Mouse (Mus musculus) G1E (cell line): ENCODE measurements around the gene Pvr. TPM values are rescaled to one million over a fixed set of nuclear protein-coding genes. Genes with fewer than 3 reads are reported as not detected.

Experiments used
- ATAC-seq: 2 replicates; pipeline ENCODE4 v1.8.0; 2016; ENCODE audit warnings: mild to moderate bottlenecking; ENCODE audit not compliant: insufficient number of reproducible peaks, poor library complexity, low FRiP score, severe bottlenecking; ENCODE audit errors: extremely low read depth
- DNase-seq: peaks from one replicate; pipeline ENCODE4 v3.0.0; 2012; ENCODE audit warnings: low spot score
- H3K27me3 ChIP-seq: 2 replicates; pipeline ENCODE4 v1.6.1; 2012; ENCODE audit warnings: mild to moderate bottlenecking, low read length, inconsistent platforms; ENCODE audit not compliant: insufficient read depth
- H3K36me3 ChIP-seq: replicated peaks from 2 replicates; pipeline ENCODE3; 2012; ENCODE audit warnings: mild to moderate bottlenecking, inconsistent platforms
- H3K4me1 ChIP-seq: 2 replicates; pipeline ENCODE4 v1.6.1; 2012; ENCODE audit warnings: low read depth, low read length, inconsistent platforms, mixed read lengths; ENCODE audit not compliant: insufficient read depth
- H3K4me3 ChIP-seq: 2 replicates; pipeline ENCODE4 v1.5.1; 2012; ENCODE audit warnings: low read depth, mild to moderate bottlenecking, inconsistent platforms, low read length, moderate library complexity, mixed read lengths
- H3K9me3 ChIP-seq: replicated peaks from 2 replicates; pipeline ENCODE4 v1.6.1; 2012; ENCODE audit warnings: inconsistent platforms
- CTCF ChIP-seq: IDR thresholded peaks from 2 replicates; pipeline ENCODE4 v1.5.1; 2012; ENCODE audit warnings: low read depth, low read length, inconsistent platforms, mixed read lengths
- GATA1 ChIP-seq: IDR thresholded peaks from 2 replicates; pipeline ENCODE4 v1.6.1; 2012; ENCODE audit warnings: borderline replicate concordance, low read length, inconsistent platforms, mixed read lengths
- GATA2 ChIP-seq: IDR thresholded peaks from 2 replicates; pipeline ENCODE4 v1.6.1; 2012; ENCODE audit warnings: low read depth, low read length, inconsistent platforms, borderline replicate concordance
- POLR2AphosphoS5 ChIP-seq: IDR thresholded peaks from 2 replicates; pipeline ENCODE4 v1.6.1; 2012; ENCODE audit warnings: low read depth, low read length, inconsistent platforms; ENCODE audit not compliant: insufficient replicate concordance
- TAL1 ChIP-seq: conservative IDR thresholded peaks from 2 replicates; pipeline ENCODE4 v1.6.1; 2012; ENCODE audit warnings: low read depth, low read length, inconsistent platforms, mixed read lengths
- polyA plus RNA-seq: library from polyadenylated mRNA; stranded (reverse); fragments of >175 nt; gene quantifications from 2 replicates; pipeline ENCODE4 v1.2.3, GENCODE M21; 2012
- total RNA-seq, 2 experiments: library from RNA; stranded (forward) in 1 of 2; stranded (reverse) in 1 of 2; fragments of 200-1000 nt in 1 of 2; fragments of >200 nt in 1 of 2; fragmentation: Nextera tagmentation in 1 of 2; gene quantifications; 2 replicates each; pipeline ENCODE4 v1.2.3; 2014 to 2017

Gene Pvr
- total and polyA plus RNA-seq, 3 experiments, result 0.33 TPM; not detected in 2

GRCm38 (mm10) chr7:19945821-19946515 lies 25.0 kb upstream of the Pvr start:
- no peak for TF ChIP-seq GATA2
- TF ChIP-seq CTCF, result no peak
- TF ChIP-seq GATA1, result no peak
- no peak for TF ChIP-seq TAL1
- no peak for TF ChIP-seq POLR2AphosphoS5
- no peak for DNase-seq
- no peak overlapping the region for H3K4me3 ChIP-seq
- no peaks in the 10 kb centered on the region for H3K27me3 ChIP-seq
- no peaks in the 10 kb centered on the region for H3K9me3 ChIP-seq
- no peaks in the 10 kb centered on the region for H3K36me3 ChIP-seq
- H3K4me1 ChIP-seq, result no peaks in the 10 kb centered on the region
- ATAC-seq, result no peak

GRCm38 (mm10) chr7:19945201-19945600 lies 24.2 kb upstream of the Pvr start:
- Histone ChIP-seq H3K9me3 (no peaks in the 10 kb centered on the region), H3K27me3 (no peaks in the 10 kb centered on the region), H3K36me3 (no peaks in the 10 kb centered on the region), H3K4me1 (no peaks in the 10 kb centered on the region), H3K4me3 (no peak overlapping the region)
- TF ChIP-seq GATA1 (no peak), TAL1 (no peak), CTCF (no peak), POLR2AphosphoS5 (no peak), GATA2 (no peak)
- ATAC-seq (no peak), DNase-seq (no peak)

- no peak overlapping the region for H3K4me3 ChIP-seq
Observed at GRCm38 (mm10) chr7:19944709-19945108, 23.7 kb upstream of the Pvr start.

GRCm38 (mm10) chr7:19940256-19940655 lies 19.3 kb upstream of the Pvr start:
- DNase-seq (no peak), ATAC-seq (no peak)
- TF ChIP-seq CTCF (no peak), GATA1 (no peak), POLR2AphosphoS5 (no peak), GATA2 (no peak), TAL1 (no peak)
- Histone ChIP-seq H3K36me3 (no peaks in the 10 kb centered on the region), H3K4me1 (no peaks in the 10 kb centered on the region), H3K9me3 (no peaks in the 10 kb centered on the region), H3K27me3 (no peaks in the 10 kb centered on the region), H3K4me3 (no peak overlapping the region)

More at GRCm38 (mm10) chr7:19944709-19945108, 23.7 kb upstream of the Pvr start:
- Histone ChIP-seq H3K36me3 (no peaks in the 10 kb centered on the region), H3K4me1 (no peaks in the 10 kb centered on the region), H3K27me3 (no peaks in the 10 kb centered on the region), H3K9me3 (no peaks in the 10 kb centered on the region)
- no peak for TF ChIP-seq CTCF
- DNase-seq, result no peak
- ATAC-seq, result no peak

- ATAC-seq (no peak), DNase-seq (no peak)
- Histone ChIP-seq H3K27me3 (no peaks in the 10 kb centered on the region), H3K4me1 (no peaks in the 10 kb centered on the region), H3K36me3 (no peaks in the 10 kb centered on the region), H3K9me3 (no peaks in the 10 kb centered on the region), H3K4me3 (no peak overlapping the region)
- TF ChIP-seq GATA1 (no peak), POLR2AphosphoS5 (no peak), TAL1 (no peak), GATA2 (no peak), CTCF (no peak)
Observed at GRCm38 (mm10) chr7:19939555-19940235, 18.7 kb upstream of the Pvr start.

GRCm38 (mm10) chr7:19937229-19937821 lies 16.4 kb upstream of the Pvr start:
- no peaks in the 10 kb centered on the region for H3K4me1 ChIP-seq

More at GRCm38 (mm10) chr7:19937229-19937821, 16.4 kb upstream of the Pvr start:
- ATAC-seq (no peak), DNase-seq (no peak)
- Histone ChIP-seq H3K27me3 (no peaks in the 10 kb centered on the region), H3K9me3 (no peaks in the 10 kb centered on the region), H3K4me3 (no peak overlapping the region), H3K36me3 (no peaks in the 10 kb centered on the region)
- TF ChIP-seq POLR2AphosphoS5 (no peak), TAL1 (no peak), GATA2 (no peak), GATA1 (no peak), CTCF (no peak)
